Mouse (Mus musculus) hindbrain, embryonic 13.5 days (tissue): ENCODE measurements around the gene Socs2. TPM values are rescaled to one million over a fixed set of nuclear protein-coding genes. Genes with fewer than 3 reads are reported as not detected.

Experiments
- ATAC-seq: fragments of 200-750 bp; cut with Nextera tagmentation; 2 replicates; pipeline ENCODE4 v1.8.0; 2017; ENCODE audit warnings: moderate TSS enrichment; ENCODE audit not compliant: low FRiP score
- H3K27ac ChIP-seq: fragments of 300-500 bp; sonication (generic); 2 replicates; pipeline ENCODE4 v1.5.1; 2015; ENCODE audit warnings: inconsistent platforms, mild to moderate bottlenecking, moderate library complexity
- H3K27me3 ChIP-seq: fragments of 300-500 bp; sonication (generic); 2 replicates; pipeline ENCODE4 v1.6.1; 2015; ENCODE audit warnings: mild to moderate bottlenecking, inconsistent platforms
- H3K36me3 ChIP-seq: fragments of 300-500 bp; sonication (generic); 2 replicates; pipeline ENCODE4 v1.6.1; 2015; ENCODE audit warnings: mild to moderate bottlenecking, inconsistent platforms
- H3K4me1 ChIP-seq: fragments of 300-500 bp; sonication (generic); replicated peaks from 2 replicates; pipeline ENCODE4 v1.6.1; 2015; ENCODE audit warnings: inconsistent platforms
- H3K4me2 ChIP-seq: fragments of 300-500 bp; sonication (generic); 2 replicates; pipeline ENCODE4 v1.6.1; 2015; ENCODE audit warnings: inconsistent platforms, mild to moderate bottlenecking, moderate library complexity
- H3K4me3 ChIP-seq: fragments of 300-500 bp; sonication (generic); 2 replicates; pipeline ENCODE4 v1.5.1; 2015; ENCODE audit warnings: mild to moderate bottlenecking, inconsistent platforms
- H3K9ac ChIP-seq: fragments of 300-500 bp; sonication (generic); 2 replicates; pipeline ENCODE4 v1.6.1; 2015; ENCODE audit warnings: mild to moderate bottlenecking, inconsistent platforms
- H3K9me3 ChIP-seq: fragments of 300-500 bp; sonication (generic); 2 replicates; pipeline ENCODE4 v1.6.1; 2016; ENCODE audit warnings: inconsistent platforms
- WGBS: fragments of 180-500 bp; shearing (Covaris S2); methylation state at CpG from one replicate; pipeline ENCODE4 v1.1.7; 2015; 5-methylcytosine and 5-hydroxymethylcytosine counted together
- polyA plus RNA-seq: library from polyadenylated mRNA; unstranded; fragments of >200 nt; fragmentation: Nextera tagmentation; extraction: Ambion mirVana; gene quantifications from 2 replicates; pipeline ENCODE4 v1.2.1, GENCODE M21; 2015

Socs2 gene
- polyA plus RNA-seq, 1 experiment from 2014 or later: 138 TPM

GRCm38 (mm10) chr10:95445104-95446056 lies 28.4 kb upstream of the Socs2 start:
- WGBS: 84% methylated on average over 18 of the region's 18 CpGs

GRCm38 (mm10) chr10:95442334-95442733 lies 25.4 kb upstream of the Socs2 start:
- Histone ChIP-seq H3K4me1 (no peaks in the 10 kb centered on the region), H3K36me3 (no peaks in the 10 kb centered on the region), H3K9me3 (no peaks in the 10 kb centered on the region), H3K9ac (no peak overlapping the region), H3K27me3 (no peaks in the 10 kb centered on the region), H3K4me3 (no peak overlapping the region), H3K4me2 (no peak overlapping the region), H3K27ac (no peak overlapping the region)
- no peak for ATAC-seq
- 81% methylated on average over 4 of the region's 4 CpGs for WGBS

More at GRCm38 (mm10) chr10:95445104-95446056, 28.4 kb upstream of the Socs2 start:
- no peaks in the 10 kb centered on the region for H3K36me3 ChIP-seq
- no peaks in the 10 kb centered on the region for H3K9me3 ChIP-seq
- H3K4me3 ChIP-seq: no peak overlapping the region
- no peak for ATAC-seq
- H3K4me1 ChIP-seq: no peaks in the 10 kb centered on the region
- H3K4me2 ChIP-seq: no peak overlapping the region
- no peak overlapping the region for H3K27ac ChIP-seq
- no peaks in the 10 kb centered on the region for H3K27me3 ChIP-seq
- no peak overlapping the region for H3K9ac ChIP-seq

- no peak overlapping the region for H3K27ac ChIP-seq
- no peak overlapping the region for H3K9ac ChIP-seq
- H3K4me3 ChIP-seq: no peak overlapping the region
- H3K36me3 ChIP-seq: no peaks in the 10 kb centered on the region
- no peaks in the 10 kb centered on the region for H3K9me3 ChIP-seq
- no peak overlapping the region for H3K4me2 ChIP-seq
- H3K27me3 ChIP-seq: no peaks in the 10 kb centered on the region
- no peaks in the 10 kb centered on the region for H3K4me1 ChIP-seq
- no peak for ATAC-seq
- 61% methylated on average over 2 of the region's 2 CpGs for WGBS
These were observed 23.6 kb upstream of the Socs2 start for GRCm38 (mm10) chr10:95440566-95440965.

- no peaks in the 10 kb centered on the region for H3K27me3 ChIP-seq
- H3K27ac ChIP-seq: no peak overlapping the region
- ATAC-seq: no peak
- no peaks in the 10 kb centered on the region for H3K36me3 ChIP-seq
- no peaks in the 10 kb centered on the region for H3K9me3 ChIP-seq
- WGBS: 87% methylated on average over 10 of the region's 10 CpGs
- no peak overlapping the region for H3K4me3 ChIP-seq
- H3K4me1 ChIP-seq: no peaks in the 10 kb centered on the region
- H3K9ac ChIP-seq: no peak overlapping the region
- no peak overlapping the region for H3K4me2 ChIP-seq
These were observed 22.8 kb upstream of the Socs2 start for GRCm38 (mm10) chr10:95439718-95440339.

- no peaks in the 10 kb centered on the region for H3K36me3 ChIP-seq
- no peak for ATAC-seq
- no peak overlapping the region for H3K4me2 ChIP-seq
- H3K9ac ChIP-seq: no peak overlapping the region
- no peaks in the 10 kb centered on the region for H3K27me3 ChIP-seq
- WGBS: 76% methylated on average over 11 of the region's 11 CpGs
- no peak overlapping the region for H3K4me3 ChIP-seq
- H3K4me1 ChIP-seq: no peaks in the 10 kb centered on the region
- no peaks in the 10 kb centered on the region for H3K9me3 ChIP-seq
- no peak overlapping the region for H3K27ac ChIP-seq
These were observed 22.0 kb upstream of the Socs2 start for GRCm38 (mm10) chr10:95438941-95439340.

GRCm38 (mm10) chr10:95430271-95430670 lies 13.3 kb upstream of the Socs2 start:
- Histone ChIP-seq H3K27ac (no peak overlapping the region), H3K9ac (no peak overlapping the region), H3K27me3 (no peaks in the 10 kb centered on the region), H3K9me3 (no peaks in the 10 kb centered on the region), H3K4me3 (no peak overlapping the region), H3K4me1 (no peaks in the 10 kb centered on the region), H3K4me2 (no peak overlapping the region), H3K36me3 (no peaks in the 10 kb centered on the region)
- WGBS: 95% methylated on average over 10 of the region's 10 CpGs
- ATAC-seq: no peak

GRCm38 (mm10) chr10:95429111-95429510 lies 12.1 kb upstream of the Socs2 start:
- ATAC-seq: no peak
- Histone ChIP-seq H3K9me3 (no peaks in the 10 kb centered on the region), H3K4me1 (no peaks in the 10 kb centered on the region), H3K36me3 (no peaks in the 10 kb centered on the region), H3K9ac (no peak overlapping the region), H3K4me3 (no peak overlapping the region), H3K4me2 (no peak overlapping the region), H3K27me3 (no peaks in the 10 kb centered on the region), H3K27ac (no peak overlapping the region)
- WGBS: 100% methylated on average over 1 of the region's 1 CpGs

GRCm38 (mm10) chr10:95426207-95427115 lies 9.5 kb upstream of the Socs2 start:
- WGBS: 93% methylated on average over 9 of the region's 9 CpGs
- H3K36me3 ChIP-seq: no peaks in the 10 kb centered on the region
- H3K27ac ChIP-seq: no peak overlapping the region
- no peak overlapping the region for H3K4me2 ChIP-seq
- no peaks in the 10 kb centered on the region for H3K9me3 ChIP-seq
- ATAC-seq: no peak
- no peak overlapping the region for H3K4me3 ChIP-seq
- H3K27me3 ChIP-seq: no peaks in the 10 kb centered on the region
- H3K4me1 ChIP-seq: no peaks in the 10 kb centered on the region
- H3K9ac ChIP-seq: no peak overlapping the region

- Histone ChIP-seq H3K27me3 (0 out of 2 replicates have a peak, but pooled peaks cover 10% of the 10 kb centered on the region), H3K4me3 (no peak overlapping the region), H3K27ac (no peak overlapping the region), H3K36me3 (no peaks in the 10 kb centered on the region), H3K4me2 (no peak overlapping the region), H3K9me3 (no peaks in the 10 kb centered on the region), H3K9ac (no peak overlapping the region), H3K4me1 (peaks cover 5% of the 10 kb centered on the region)
- ATAC-seq: no peak
- 91% methylated on average over 5 of the region's 5 CpGs for WGBS
These were observed 5.7 kb upstream of the Socs2 start for GRCm38 (mm10) chr10:95422681-95423080.

- H3K9ac ChIP-seq: no peak overlapping the region
- no peaks in the 10 kb centered on the region for H3K9me3 ChIP-seq
- H3K27me3 ChIP-seq: 0 out of 2 replicates have a peak, but pooled peaks cover 10% of the 10 kb centered on the region
- no peak overlapping the region for H3K27ac ChIP-seq
- 73% methylated on average over 10 of the region's 10 CpGs for WGBS
- no peak overlapping the region for H3K4me2 ChIP-seq
- no peaks in the 10 kb centered on the region for H3K36me3 ChIP-seq
- no peak overlapping the region for H3K4me3 ChIP-seq
- no peak for ATAC-seq
- peaks cover 10% of the 10 kb centered on the region for H3K4me1 ChIP-seq
These were observed 3.3 kb upstream of the Socs2 start for GRCm38 (mm10) chr10:95420284-95420683.

GRCm38 (mm10) chr10:95419726-95420125 lies 2.7 kb upstream of the Socs2 start:
- Histone ChIP-seq H3K36me3 (no peaks in the 10 kb centered on the region), H3K9me3 (no peaks in the 10 kb centered on the region), H3K9ac (no peak overlapping the region), H3K27ac (no peak overlapping the region), H3K4me3 (no peak overlapping the region), H3K27me3 (0 out of 2 replicates have a peak, but pooled peaks cover 10% of the 10 kb centered on the region), H3K4me1 (peaks cover 10% of the 10 kb centered on the region), H3K4me2 (no peak overlapping the region)
- ATAC-seq: no peak
- WGBS: 96% methylated on average over 3 of the region's 3 CpGs

- WGBS: 76% methylated on average over 6 of the region's 6 CpGs
- H3K27ac ChIP-seq: no peak overlapping the region
- no peaks in the 10 kb centered on the region for H3K36me3 ChIP-seq
- H3K9me3 ChIP-seq: no peaks in the 10 kb centered on the region
- peaks cover 20% of the 10 kb centered on the region for H3K4me1 ChIP-seq
- H3K4me2 ChIP-seq: no peak overlapping the region
- ATAC-seq: no peak
- H3K9ac ChIP-seq: no peak overlapping the region
- 0 out of 2 replicates have a peak, but pooled peaks cover 11% of the 10 kb centered on the region for H3K27me3 ChIP-seq
- no peak overlapping the region for H3K4me3 ChIP-seq
These were observed 1.7 kb upstream of the Socs2 start for GRCm38 (mm10) chr10:95418631-95419030.
